Mouse (Mus musculus) right cerebral cortex, postnatal 14 days (tissue): ENCODE measurements around the gene Mcpt2.
"Not testable (repeated sequence)": the region's sequence is repeated elsewhere in the genome, so short reads cannot be mapped to it uniquely, and the experiment has no call there.

Experiments
- DNase-seq: peaks from one replicate; pipeline ENCODE4 v3.0.0; 2022

Gene Mcpt2

DNA sequence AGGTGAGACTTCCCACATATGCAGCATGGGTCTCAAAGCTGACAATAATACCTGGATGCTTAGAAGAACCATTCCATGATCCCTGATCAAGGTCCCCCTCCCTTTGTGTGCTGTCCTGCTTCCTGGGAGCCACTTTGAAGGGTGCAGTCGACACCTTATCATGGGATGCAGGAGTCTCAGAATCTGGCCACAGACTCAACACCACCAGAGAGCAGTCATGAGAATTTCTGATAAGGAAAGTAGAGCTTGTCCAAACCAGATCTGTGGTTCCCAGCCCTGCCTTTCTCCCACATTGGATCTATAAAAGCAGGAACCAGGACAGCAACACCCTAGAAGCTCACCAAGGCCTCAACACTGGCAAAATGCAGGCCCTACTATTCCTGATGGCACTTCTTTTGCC, at the start of gene Mcpt2:
Mcpt2 (plus strand) TSS at position 250 of the 400 bp plus-strand sequence.
- DNase-seq, result not testable (repeated sequence)

DNA sequence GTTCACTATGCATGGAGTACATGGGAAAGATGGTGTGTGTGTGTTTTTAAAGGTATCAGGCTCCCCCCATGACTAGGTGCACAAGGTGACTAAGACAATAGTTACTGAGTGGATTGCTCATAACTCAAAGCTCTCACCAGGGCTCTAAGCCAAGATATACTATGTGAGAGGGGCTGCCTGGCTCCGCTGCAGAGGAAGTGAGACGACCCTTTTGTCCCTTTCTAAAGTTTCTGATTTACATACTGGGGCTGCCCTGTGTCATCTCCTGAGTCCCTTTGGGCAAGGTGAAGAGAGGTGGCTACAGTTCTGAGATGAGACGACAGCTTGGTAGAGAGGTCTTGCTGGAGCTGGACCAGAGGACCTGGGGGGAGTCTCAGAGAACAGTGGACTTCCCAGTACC, 28.7 kb upstream of the Mcpt2 start:
- DNase-seq, result no peak

DNA sequence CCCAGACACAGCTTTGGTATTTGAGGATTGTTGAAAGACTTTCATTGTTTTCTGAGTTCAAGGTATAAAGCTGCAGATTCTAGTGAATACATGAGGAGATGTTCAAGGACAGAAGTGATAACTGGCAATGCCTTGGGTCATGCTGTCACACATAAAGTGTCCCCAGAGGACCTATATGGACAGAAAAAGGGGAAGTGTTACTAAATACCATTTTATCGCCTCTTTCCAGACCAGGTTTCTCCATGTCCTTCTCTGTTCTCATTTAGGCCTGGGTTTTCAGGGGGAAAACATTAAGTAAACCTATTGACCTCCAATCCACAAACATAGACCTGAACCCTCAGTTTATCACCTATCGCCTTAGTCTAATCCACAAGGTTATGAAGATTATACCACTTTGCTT, 27.9 kb upstream of the Mcpt2 start:
- DNase-seq, result no peak

DNA sequence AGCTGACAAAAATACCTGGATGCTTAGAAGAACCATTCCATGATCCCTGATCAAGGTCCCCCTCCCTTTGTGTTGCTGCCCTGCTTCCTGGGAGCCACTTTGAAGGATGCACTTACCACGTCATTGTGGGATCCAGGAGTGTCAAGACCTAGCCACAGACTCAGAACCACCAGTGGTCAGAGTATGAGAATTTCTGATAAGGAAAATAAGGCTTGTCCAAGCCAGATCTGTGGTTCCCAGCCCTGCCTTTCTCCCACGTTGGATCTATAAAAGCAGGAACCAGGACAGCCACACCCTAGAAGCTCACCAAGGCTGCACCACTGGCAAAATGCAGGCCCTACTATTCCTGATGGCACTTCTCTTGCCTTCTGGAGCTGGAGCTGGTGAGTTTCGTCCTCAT, 24.2 kb upstream of the Mcpt2 start, which contains the start of gene Mcpt1:
Mcpt1 (plus strand) TSS at position 301 of the 400 bp plus-strand sequence.
- not testable (repeated sequence) for DNase-seq

DNA sequence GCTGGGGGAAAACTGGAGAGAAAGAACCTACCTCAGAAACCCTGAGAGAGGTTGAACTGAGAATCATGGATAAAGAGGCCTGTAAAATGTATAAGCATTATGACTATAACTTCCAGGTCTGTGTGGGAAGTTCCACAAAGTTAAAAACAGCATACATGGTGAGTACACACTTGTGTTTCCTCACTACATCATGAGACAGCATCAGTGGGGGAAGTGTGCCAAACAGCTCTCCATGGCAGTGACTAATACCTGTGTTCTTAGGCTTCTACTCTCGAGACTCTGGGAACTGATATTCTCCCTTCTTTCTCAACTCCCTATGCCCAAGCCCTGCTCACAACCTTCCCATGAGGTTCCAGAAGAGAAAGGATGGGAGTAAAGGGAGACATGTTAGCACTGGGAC, 22.4 kb upstream of the Mcpt2 start:
- DNase-seq, result peak; percentile 5

DNA sequence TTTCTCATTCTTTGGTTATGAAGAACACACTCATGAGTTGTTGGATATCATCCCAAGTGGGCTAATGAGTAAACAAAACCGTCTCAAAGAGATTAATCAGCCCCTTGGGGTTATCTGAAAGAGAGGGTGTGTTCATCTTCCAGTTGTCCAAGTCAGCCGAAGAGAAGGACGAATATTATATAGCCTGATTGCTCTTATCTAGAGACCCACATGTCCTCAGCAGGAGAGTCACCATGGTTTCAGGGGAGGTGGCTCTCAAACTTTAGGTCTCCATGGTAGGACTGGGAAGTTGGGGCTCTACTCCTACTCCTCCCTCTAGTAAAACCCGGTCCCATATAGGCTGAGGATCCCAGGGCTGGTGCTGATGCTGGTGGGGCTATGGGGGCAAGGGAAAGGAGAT, 20.5 kb upstream of the Mcpt2 start:
- not testable (repeated sequence) for DNase-seq

DNA sequence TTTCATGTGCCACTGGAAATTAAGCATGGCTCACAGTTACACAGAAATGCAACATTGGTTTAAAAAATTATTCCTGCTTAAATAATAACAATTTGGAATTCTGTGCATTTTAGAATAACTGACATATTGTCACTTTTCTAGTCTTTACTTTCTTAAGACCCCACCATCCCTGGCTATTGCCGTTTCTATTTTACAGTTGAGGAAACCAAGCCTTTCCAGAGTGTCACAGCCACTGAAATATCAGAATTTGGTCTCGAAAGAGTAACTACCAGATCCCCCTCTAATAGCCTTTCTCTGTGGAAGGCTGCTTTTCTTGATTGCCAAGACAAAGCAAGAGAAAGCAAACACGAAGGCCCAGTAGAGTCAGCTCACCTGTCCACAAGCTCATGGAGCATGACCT, 11.4 kb upstream of the Mcpt2 start, which contains the start of gene Mcpt9:
Mcpt9 (minus strand) TSS at position 101 of the 400 bp plus-strand sequence.
- DNase-seq, result not testable (repeated sequence)

DNA sequence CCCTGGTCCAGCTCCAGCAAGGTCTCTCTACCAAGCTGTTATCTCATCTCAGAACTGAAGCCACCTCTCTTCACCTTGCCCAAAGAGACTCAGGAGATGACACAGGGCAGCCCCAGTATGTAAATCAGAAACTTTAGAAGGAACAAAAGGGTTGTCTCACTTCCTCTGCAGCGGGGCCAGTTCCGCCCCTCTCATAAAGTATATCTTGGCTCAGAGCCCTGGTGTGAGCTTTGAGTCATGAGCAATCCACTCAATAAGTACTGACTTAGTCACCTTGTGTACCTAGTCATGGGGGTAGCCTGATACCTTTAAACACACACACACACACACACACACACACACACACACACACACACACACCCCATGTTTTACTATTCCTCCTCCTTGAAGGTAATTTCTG, 7.4 kb upstream of the Mcpt2 start:
- DNase-seq, result no peak

DNA sequence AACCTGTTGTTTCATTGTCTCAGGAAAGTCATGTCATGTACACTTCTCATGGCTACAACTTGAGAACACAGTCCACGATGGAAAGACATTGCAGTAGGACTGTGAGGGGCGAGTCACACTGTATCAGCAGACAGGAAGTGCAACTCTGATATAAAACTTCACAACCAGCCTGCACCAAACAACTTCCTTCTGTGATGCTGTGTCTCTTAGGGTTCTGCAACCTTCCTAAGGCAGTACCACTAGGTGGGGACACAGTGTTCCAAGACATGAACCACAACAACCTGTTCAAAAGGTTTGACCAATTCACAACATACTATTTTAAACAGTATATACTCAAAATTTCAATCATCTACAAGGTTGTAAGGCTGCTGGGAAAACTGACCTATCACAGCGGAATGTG, 13.6 kb downstream of the Mcpt2 start:
- DNase-seq, result no peak

DNA sequence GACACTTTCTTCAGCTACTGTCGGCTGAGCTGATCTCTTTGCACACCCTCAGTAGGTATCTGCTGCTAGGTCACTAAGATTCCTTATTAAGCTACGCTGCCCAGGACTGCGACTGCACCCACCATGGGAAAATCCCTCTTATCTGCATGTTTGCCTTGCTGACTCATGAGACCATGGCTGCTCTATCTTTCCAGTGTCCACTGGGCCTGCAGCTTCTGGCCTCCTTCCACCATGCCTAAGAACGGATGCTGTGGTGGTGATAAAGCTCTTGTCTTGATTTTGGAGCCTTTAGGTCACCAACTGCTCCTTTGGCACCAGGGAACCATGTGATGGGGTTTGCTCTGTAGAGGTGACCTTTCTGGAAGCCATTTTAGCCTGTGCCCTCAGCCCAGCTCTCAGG, 15.9 kb downstream of the Mcpt2 start:
- no peak for DNase-seq

DNA sequence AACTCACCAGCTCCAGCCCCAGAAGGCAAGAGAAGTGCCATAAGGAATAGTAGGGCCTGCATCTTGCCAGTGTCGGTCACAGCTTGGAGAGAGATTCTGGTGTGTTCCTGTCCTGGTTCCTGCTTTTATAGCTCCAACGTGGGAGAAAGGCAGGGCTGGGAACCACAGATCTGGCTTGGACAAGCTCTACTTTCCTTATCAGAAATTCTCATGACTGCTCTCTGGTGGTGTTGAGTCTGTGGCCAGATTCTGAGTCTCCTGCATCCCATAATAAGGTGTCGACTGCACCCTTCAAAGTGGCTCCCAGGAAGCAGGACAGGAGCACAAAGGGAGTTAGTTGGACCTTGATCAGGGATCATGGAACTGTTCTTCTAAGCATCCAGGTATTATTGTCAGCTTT, 20.4 kb downstream of the Mcpt2 start, which contains the start of gene Mcpt4:
Mcpt4 (minus strand) TSS at position 101 of the 400 bp plus-strand sequence.
- not testable (repeated sequence) for DNase-seq

DNA sequence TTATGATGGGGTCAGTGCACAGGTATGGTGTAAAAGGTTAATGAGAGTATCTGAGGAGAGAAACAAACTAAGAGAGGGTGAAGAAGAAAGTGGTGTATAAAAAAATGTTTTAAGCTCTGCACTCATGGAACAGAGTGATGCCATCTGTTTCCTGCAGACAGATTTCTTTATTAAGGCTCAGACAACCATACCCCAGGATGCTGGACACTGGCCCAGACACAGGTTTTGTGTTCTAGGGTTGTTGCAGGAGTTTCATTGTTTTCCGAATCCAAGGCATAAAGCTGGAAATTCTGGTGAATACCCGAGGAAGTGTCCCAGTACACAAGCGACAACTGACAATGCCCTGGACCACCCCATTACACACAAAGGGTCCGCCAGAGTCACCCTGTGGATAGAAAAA, 40.2 kb downstream of the Mcpt2 start:
- DNase-seq, result no peak

DNA sequence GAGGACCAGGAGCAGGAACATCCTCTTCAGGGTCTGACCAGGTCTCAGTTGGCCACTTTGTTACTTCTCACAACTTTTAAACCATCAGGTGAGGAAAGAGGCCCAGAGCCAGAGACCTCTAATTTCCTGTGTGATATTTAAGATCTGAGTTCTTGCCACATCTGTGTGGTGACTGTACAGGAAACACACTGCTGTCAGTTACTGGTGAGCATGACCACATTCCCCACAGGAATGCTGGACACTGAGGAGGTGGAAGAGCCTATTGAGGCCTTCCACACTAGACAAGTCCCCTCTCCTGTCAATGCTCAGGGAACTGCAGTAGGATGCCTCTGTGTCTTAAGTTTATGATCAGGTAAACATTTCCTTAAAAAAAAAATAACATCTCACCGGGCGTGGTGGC, 43.3 kb downstream of the Mcpt2 start, which contains the start of gene Mcpt8:
Mcpt8 (minus strand) TSS at position 107 of the 400 bp plus-strand sequence.
- DNase-seq, result no peak

DNA sequence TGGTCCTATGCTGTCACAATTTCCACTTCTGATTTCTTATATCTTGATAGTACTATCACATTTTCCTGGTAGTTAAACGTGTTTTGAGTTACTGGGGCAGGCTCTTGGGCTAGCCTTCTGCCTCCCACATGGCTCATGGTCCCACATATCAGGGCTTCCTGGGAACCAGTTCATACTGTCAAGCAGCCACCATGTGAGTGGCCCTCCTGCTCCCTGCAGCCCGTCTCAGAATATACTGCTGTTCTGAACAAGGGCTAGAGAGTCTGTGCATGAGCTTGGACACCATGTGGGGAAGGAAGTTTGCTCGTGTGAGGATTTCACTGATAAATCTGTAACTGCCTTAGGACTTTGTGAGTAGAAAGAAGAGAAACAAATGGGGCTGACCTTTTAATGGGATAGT, 44.9 kb downstream of the Mcpt2 start:
- no peak for DNase-seq

DNA sequence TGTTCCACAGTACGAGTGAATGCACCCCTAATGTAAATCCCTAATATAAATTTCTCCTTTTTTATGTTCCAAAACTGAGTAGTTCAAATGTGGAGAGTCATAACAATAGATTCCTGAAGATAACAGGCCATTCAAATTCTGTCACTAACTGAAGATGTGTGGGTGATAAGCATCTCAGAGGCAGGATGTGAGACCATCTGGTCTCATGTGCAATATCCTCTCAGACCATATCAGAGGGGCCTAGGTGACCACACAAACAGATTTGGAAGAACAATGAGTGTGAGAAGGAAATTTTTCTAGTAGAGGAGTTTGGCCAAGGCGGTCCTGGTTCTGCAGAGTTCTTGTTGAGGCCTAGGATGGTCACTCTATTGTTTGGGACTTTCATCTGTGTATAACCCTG, 51.5 kb downstream of the Mcpt2 start:
- no peak for DNase-seq
